Mouse (Mus musculus) hindbrain, embryonic 11.5 days (tissue): ENCODE measurements at regions not wholly inside any gene's neighbourhood (a gene's known extent, or its start where the extent isn't known, plus 50 kb on each side); places are given as distances from the start of the nearest gene placed in this dataset.
A peak's percentile ranks its signal among the peaks of the same experiment; 100 is the strongest.

ENCODE experiments used
- ATAC-seq: fragments of 200-750 bp; cut with Nextera tagmentation; 2 replicates; pipeline ENCODE4 v1.8.0; 2017; ENCODE audit warnings: mild to moderate bottlenecking, moderate TSS enrichment, moderate library complexity; ENCODE audit not compliant: low FRiP score
- DNase-seq: peaks from one replicate; pipeline ENCODE4 v3.0.0-alpha.2; 2015; ENCODE audit warnings: low spot score
- H3K27ac ChIP-seq: fragments of 300-500 bp; sonication (generic); 2 replicates; pipeline ENCODE4 v1.5.1; 2014; ENCODE audit warnings: mild to moderate bottlenecking, low read depth, low read length
- H3K27me3 ChIP-seq: fragments of 300-500 bp; sonication (generic); 2 replicates; pipeline ENCODE4 v1.6.1; 2014; ENCODE audit warnings: mild to moderate bottlenecking, low read length, moderate library complexity, mixed read lengths; ENCODE audit not compliant: control insufficient read depth, insufficient read depth
- H3K36me3 ChIP-seq: fragments of 300-500 bp; sonication (generic); 2 replicates; pipeline ENCODE4 v1.6.1; 2014; ENCODE audit warnings: mild to moderate bottlenecking, low read length, moderate library complexity, mixed read lengths; ENCODE audit not compliant: control insufficient read depth, insufficient read depth
- H3K4me1 ChIP-seq: fragments of 300-500 bp; sonication (generic); replicated peaks from 2 replicates; pipeline ENCODE4 v1.6.1; 2014; ENCODE audit warnings: low read length, mixed read lengths; ENCODE audit not compliant: control insufficient read depth, insufficient read depth
- H3K4me2 ChIP-seq: fragments of 300-500 bp; sonication (generic); replicated peaks from 2 replicates; pipeline ENCODE4 v1.6.1; 2014; ENCODE audit warnings: mild to moderate bottlenecking, low read depth, low read length
- H3K4me3 ChIP-seq: fragments of 300-500 bp; sonication (generic); 2 replicates; pipeline ENCODE4 v1.5.1; 2014; ENCODE audit warnings: low read depth, low read length
- H3K9ac ChIP-seq: fragments of 300-500 bp; sonication (generic); 2 replicates; pipeline ENCODE4 v1.6.1; 2014; ENCODE audit warnings: low read depth, low read length
- H3K9me3 ChIP-seq: fragments of 300-500 bp; sonication (generic); 2 replicates; pipeline ENCODE4 v1.6.1; 2016; ENCODE audit warnings: low read length; ENCODE audit not compliant: control insufficient read depth
- WGBS: fragments of 180-500 bp; shearing (Covaris S2); extraction: QIAGEN DNeasy Blood & Tissue Kit; methylation state at CpG from one replicate; pipeline ENCODE4 v1.1.7; 2014; 5-methylcytosine and 5-hydroxymethylcytosine counted together

DNA sequence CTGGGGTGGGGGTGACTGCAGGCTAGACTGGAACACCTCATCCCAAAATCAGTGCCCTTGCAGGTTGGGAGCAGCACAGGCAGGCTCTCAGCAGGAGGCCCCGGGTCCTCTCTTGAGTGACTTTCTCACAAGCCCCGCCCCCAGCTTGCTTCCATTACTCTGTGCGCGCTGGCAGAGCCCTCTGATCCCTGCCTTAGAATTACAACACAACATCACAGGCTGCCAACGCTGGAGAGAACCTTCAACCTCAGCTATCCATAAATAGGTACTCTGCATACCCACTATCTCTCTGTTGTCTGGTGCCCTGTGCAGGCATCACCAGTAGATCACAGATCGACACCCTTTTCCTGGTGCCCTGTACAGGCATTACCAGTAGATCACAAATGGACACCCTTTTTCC lies 139.1 kb upstream of the Igsf21 start:
- no peaks in the 10 kb centered on the region for H3K27me3 ChIP-seq

DNA sequence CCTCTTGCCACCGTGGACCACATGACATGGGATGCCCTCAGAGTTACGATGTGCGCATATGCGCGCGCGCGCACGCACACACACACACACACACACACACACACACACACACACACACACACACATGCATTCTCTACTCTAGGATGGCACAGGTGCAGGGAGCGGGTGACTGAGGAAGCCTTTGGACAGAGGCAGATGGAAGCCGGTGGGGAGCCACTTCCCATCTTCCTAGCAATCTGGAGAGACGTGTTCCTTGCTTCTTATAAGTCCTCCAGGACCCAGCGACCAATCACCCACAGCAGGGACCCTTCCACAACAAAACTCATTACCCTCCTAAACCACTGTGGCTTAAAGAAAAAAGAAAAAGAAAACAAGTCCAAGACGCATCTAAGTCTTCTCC lies 138.6 kb upstream of the Igsf21 start:
- ATAC-seq (no peak), DNase-seq (no peak)
- Histone ChIP-seq H3K27me3 (no peaks in the 10 kb centered on the region), H3K9ac (no peak overlapping the region), H3K4me1 (no peaks in the 10 kb centered on the region; the same call in 1 of the 2 replicates), H3K9me3 (no peaks in the 10 kb centered on the region), H3K4me2 (no peak overlapping the region), H3K4me3 (no peak overlapping the region), H3K27ac (no peak overlapping the region), H3K36me3 (no peaks in the 10 kb centered on the region)
- WGBS, result 90% methylated on average over 13 of the region's 14 CpGs

More for the DNA sequence above, 139.1 kb upstream of the Igsf21 start:
- Histone ChIP-seq H3K4me2 (no peak overlapping the region), H3K27ac (no peak overlapping the region), H3K4me3 (no peak overlapping the region), H3K9ac (no peak overlapping the region), H3K9me3 (no peaks in the 10 kb centered on the region), H3K36me3 (no peaks in the 10 kb centered on the region), H3K4me1 (no peaks in the 10 kb centered on the region; the same call in 1 of the 2 replicates)
- 64% methylated on average over 6 of the region's 6 CpGs for WGBS
- ATAC-seq, result no peak
- DNase-seq, result no peak

DNA sequence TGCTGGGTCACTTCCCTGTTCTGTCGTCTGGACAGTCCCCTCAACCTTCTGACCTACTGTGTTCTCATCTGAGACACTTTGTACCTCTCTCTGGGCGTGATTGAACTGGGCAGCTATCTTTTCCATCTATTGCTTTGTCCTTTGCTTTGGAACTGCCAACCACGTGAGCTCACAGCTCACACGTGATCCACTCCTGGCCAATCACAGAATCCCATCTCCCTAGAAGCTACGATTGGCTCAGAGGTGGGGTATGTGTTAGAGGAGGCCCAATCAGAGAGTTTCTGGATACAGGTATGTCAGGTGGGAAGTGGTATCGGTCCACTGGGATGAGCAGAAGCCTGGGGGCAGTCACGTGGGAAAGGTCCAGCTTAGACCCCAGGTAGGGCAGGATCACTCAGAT lies 137.0 kb upstream of the Igsf21 start:
- H3K9me3 ChIP-seq, result no peaks in the 10 kb centered on the region
- no peaks in the 10 kb centered on the region; the same call in 1 of the 2 replicates for H3K4me1 ChIP-seq
- no peak overlapping the region for H3K4me3 ChIP-seq
- no peak overlapping the region for H3K9ac ChIP-seq
- H3K36me3 ChIP-seq, result no peaks in the 10 kb centered on the region
- no peak overlapping the region for H3K27ac ChIP-seq
- no peak overlapping the region for H3K4me2 ChIP-seq
- DNase-seq (no peak), ATAC-seq (0 out of 2 replicates have a peak, but pooled peaks have one; percentile 22)
- WGBS, result 82% methylated on average over 7 of the region's 7 CpGs
- no peaks in the 10 kb centered on the region for H3K27me3 ChIP-seq

DNA sequence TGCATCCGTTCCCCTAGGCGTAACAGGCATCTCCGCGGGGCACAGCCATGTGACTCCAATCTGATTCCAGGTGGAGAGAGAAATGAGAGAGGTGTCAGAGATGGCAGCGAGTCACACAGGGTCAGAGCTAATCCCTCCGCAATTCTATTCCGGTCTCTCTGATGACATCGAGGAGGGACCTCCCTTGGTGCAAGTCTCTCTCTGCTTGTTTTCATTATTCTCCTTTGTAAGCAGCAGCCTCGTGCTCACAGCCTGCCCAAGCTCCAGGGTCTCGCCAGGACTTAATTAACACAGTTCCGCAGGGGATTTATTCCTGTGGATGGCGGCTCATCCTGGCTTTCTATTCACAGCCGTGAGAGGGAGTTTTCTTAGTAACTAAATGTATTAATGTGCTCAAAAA lies 134.1 kb upstream of the Igsf21 start:
- no peak overlapping the region for H3K27ac ChIP-seq
- no peak overlapping the region for H3K4me3 ChIP-seq
- H3K4me2 ChIP-seq, result no peak overlapping the region
- H3K9ac ChIP-seq, result no peak overlapping the region
- H3K9me3 ChIP-seq, result no peaks in the 10 kb centered on the region
- WGBS, result 24% methylated on average over 13 of the region's 13 CpGs
- DNase-seq (no peak), ATAC-seq (no peak)
- H3K4me1 ChIP-seq, result no peaks in the 10 kb centered on the region
- H3K36me3 ChIP-seq, result no peaks in the 10 kb centered on the region
- H3K27me3 ChIP-seq, result no peaks in the 10 kb centered on the region

DNA sequence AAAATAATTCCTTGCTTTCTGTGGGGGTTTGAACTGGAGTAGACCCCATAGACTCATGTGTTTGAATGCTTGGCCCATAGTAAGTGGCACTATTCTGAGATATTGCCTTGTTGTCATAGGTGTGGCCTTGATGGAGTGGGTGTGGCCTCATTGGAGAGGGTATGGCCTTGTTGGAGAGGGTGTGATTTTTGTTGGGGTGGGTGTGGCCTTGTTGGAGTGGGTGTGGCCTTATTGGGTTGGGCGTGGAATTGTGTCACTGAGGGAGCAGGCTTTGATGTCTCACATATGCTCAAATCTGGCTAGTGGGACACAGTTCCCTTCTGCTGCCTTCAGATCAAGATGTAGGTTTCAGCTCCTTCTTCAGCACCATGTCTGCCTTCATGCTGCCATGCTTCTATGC lies 131.4 kb upstream of the Igsf21 start:
- 100% methylated on average over 1 of the region's 1 CpGs for WGBS
- no peak overlapping the region for H3K27ac ChIP-seq

DNA sequence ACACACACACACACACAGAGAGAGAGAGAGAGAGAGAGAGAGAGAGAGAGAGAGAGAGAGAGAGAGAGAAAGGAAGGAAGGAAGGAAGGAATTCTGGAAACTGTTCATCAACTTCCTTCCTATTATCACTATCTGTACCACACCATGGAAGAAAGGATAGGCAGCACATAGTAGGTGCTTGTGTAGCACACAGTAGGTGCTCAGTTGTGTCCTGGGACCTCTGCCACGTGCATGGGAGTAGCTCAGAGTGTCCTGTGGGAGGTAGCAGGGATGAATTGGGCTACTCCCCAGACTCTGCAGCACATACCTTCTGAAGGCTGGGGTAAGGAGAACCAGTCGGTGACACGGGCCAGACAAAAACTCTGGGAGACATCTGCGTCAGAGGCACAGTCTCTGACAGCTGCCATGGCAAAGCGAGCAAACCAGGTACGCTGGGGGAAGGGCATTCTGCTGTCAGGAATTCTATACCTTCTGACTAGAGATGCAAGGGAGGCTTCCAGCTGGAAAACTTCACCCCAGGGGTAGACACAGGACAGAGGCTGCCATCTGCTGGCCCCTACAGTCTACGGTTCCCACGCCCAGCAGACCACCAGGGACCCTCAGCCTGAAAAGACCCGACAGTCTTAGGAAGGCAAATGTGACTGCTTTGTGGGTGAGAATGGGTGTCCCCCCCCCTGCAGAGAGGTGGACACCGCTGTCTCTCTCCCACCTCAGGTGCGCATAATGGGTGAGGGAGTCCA lies 126.2 kb upstream of the Igsf21 start:
- H3K4me3 ChIP-seq, result no peak overlapping the region
- H3K27me3 ChIP-seq, result no peaks in the 10 kb centered on the region
- H3K36me3 ChIP-seq, result no peaks in the 10 kb centered on the region
- no peaks in the 10 kb centered on the region for H3K4me1 ChIP-seq
- H3K9ac ChIP-seq, result no peak overlapping the region
- H3K4me2 ChIP-seq, result no peak overlapping the region
- DNase-seq, result peak; percentile 49
- no peak overlapping the region for H3K27ac ChIP-seq
- H3K9me3 ChIP-seq, result no peaks in the 10 kb centered on the region
- ATAC-seq, result 0 out of 2 replicates have a peak, but pooled peaks have one; percentile 22
- 42% methylated on average over 11 of the region's 11 CpGs for WGBS

More for the DNA sequence above, 131.4 kb upstream of the Igsf21 start:
- H3K9me3 ChIP-seq, result no peaks in the 10 kb centered on the region
- no peaks in the 10 kb centered on the region for H3K4me1 ChIP-seq
- no peak overlapping the region for H3K4me2 ChIP-seq
- no peaks in the 10 kb centered on the region for H3K27me3 ChIP-seq
- DNase-seq, result no peak
- no peak for ATAC-seq
- no peaks in the 10 kb centered on the region for H3K36me3 ChIP-seq
- H3K9ac ChIP-seq, result no peak overlapping the region
- no peak overlapping the region for H3K4me3 ChIP-seq

- H3K9me3 ChIP-seq, result no peaks in the 10 kb centered on the region
- H3K27ac ChIP-seq, result no peak overlapping the region
- no peaks in the 10 kb centered on the region for H3K27me3 ChIP-seq
- no peak overlapping the region for H3K4me2 ChIP-seq
- ATAC-seq (no peak), DNase-seq (no peak)
- 85% methylated on average over 20 of the region's 20 CpGs for WGBS
- no peaks in the 10 kb centered on the region for H3K36me3 ChIP-seq
- no peak overlapping the region for H3K9ac ChIP-seq
- H3K4me3 ChIP-seq, result no peak overlapping the region
- H3K4me1 ChIP-seq, result no peaks in the 10 kb centered on the region
These were observed 125.0 kb upstream of the Igsf21 start for GRCm38 (mm10) chr4:140371426-140372213.

GRCm38 (mm10) chr4:140366975-140367680 lies 120.5 kb upstream of the Igsf21 start:
- H3K4me3 ChIP-seq, result no peak overlapping the region
- H3K27me3 ChIP-seq, result no peaks in the 10 kb centered on the region
- DNase-seq (peak; percentile 29), ATAC-seq (0 out of 2 replicates have a peak, but pooled peaks have one; percentile 38)
- no peaks in the 10 kb centered on the region for H3K4me1 ChIP-seq
- no peaks in the 10 kb centered on the region for H3K36me3 ChIP-seq
- H3K9me3 ChIP-seq, result no peaks in the 10 kb centered on the region
- H3K9ac ChIP-seq, result no peak overlapping the region
- H3K27ac ChIP-seq, result no peak overlapping the region
- 56% methylated on average over 8 of the region's 8 CpGs for WGBS
- H3K4me2 ChIP-seq, result no peak overlapping the region
